12 mouse cellular contexts compared by ENCODE assay signal in genomic region chr4:139579466-139579865, GRCm38 (mm10). TPM values are rescaled to one million over a fixed set of nuclear protein-coding genes. Genes with fewer than 3 reads are reported as not detected.
DNase-seq lines count a peak whose midpoint lies in the region; ATAC-seq and TF ChIP-seq lines count a peak whose summit lies in the region.
"Had no signal": no experiment of that assay in that cellular context is flagged by ENCODE, and none has a peak within 500 bp of the region (broad histone marks: within the 10 kb centered on the region; RNA-seq: fewer than 3 reads in every experiment).

No protein-coding gene starts in this region.

- 16% methylated on average over 6 of the region's 6 CpGs for WGBS in spleen, adult 2 months
- 26% methylated on average over 6 of the region's 6 CpGs for WGBS in liver, embryonic 12.5 days (ENCODE audit: insufficient replicate concordance)

- no peaks in the 10 kb centered on the region for H3K36me3 ChIP-seq in spleen, adult 2 months (ENCODE audit: control insufficient read depth, insufficient read depth, low read length)
- no peaks in the 10 kb centered on the region for H3K36me3 ChIP-seq in liver, embryonic 12.5 days
- H3K36me3 ChIP-seq: hindbrain, embryonic 15.5 days had no signal

- H3K9me3 ChIP-seq in liver, embryonic 12.5 days (replicated peaks), result no peaks in the 10 kb centered on the region
- H3K9me3 ChIP-seq: hindbrain, embryonic 15.5 days had no signal

- peaks cover 19% of the 10 kb centered on the region for H3K4me1 ChIP-seq in spleen, adult 2 months (ENCODE audit: control insufficient read depth, insufficient read depth, insufficient read length)
- peaks cover 65% of the 10 kb centered on the region for H3K4me1 ChIP-seq in liver, embryonic 12.5 days

- intact Hi-C loops in left cerebral cortex, postnatal 25 days (cut with DNase I), result loop anchor here (2.0 kb wide), 1 partner anchor 17 kb away; no protein-coding TSS in a partner anchor

- no peak overlapping the region for H3K9ac ChIP-seq in liver, embryonic 12.5 days
- H3K9ac ChIP-seq: liver, embryonic 14.5 days had no signal

- TF ChIP-seq POLR2A in spleen, adult 2 months (IDR thresholded peaks at IDR 0.05; ENCODE audit: low read depth, low read length), result no peak

- TF ChIP-seq CTCF in spleen, adult 2 months (IDR thresholded peaks at IDR 0.05; ENCODE audit: extremely low read depth, insufficient read depth, insufficient read length, insufficient replicate concordance), result no peak

- 0 out of 2 replicates have a peak overlapping the region, but pooled peaks have one; percentile 11 for H3K4me2 ChIP-seq in liver, embryonic 12.5 days
- H3K4me2 ChIP-seq: hindbrain, embryonic 15.5 days had no signal

- no peak overlapping the region for H3K4me3 ChIP-seq in spleen, adult 2 months (ENCODE audit: extremely low read depth, insufficient read depth, insufficient read length)
- H3K4me3 ChIP-seq in liver, embryonic 12.5 days, result no peak overlapping the region
- H3K4me3 ChIP-seq: hindbrain, embryonic 15.5 days had no signal

- ATAC-seq in liver, embryonic 12.5 days, result no peak

- DNase-seq in heart, adult 11 months, result peak; percentile 92
- no peak for DNase-seq in heart, adult 8-10 months (ENCODE audit: low spot score)
- no peak for DNase-seq in spleen, adult 2 months (ENCODE audit: low read depth in 1 of 2, low spot score in 2 of 2)
- no peak for DNase-seq in spleen, postnatal 36 days (ENCODE audit: low spot score in 2 of 2)
- DNase-seq in left cerebral cortex, postnatal 25 days (ENCODE audit: low spot score in 2 of 2), result no peak
- DNase-seq in adrenal gland, postnatal 25 days, result no peak
- DNase-seq in ovary, postnatal 36 days (ENCODE audit: low spot score), result no peak
- DNase-seq: adrenal gland, postnatal 36 days; thymus, postnatal 4 days had no signal

- peak overlapping the region; percentile 54 for H3K27ac ChIP-seq in spleen, adult 2 months (ENCODE audit: insufficient read depth, low read length)
- peak overlapping the region; percentile 71; the same call in 1 of the 2 replicates for H3K27ac ChIP-seq in liver, embryonic 12.5 days
- H3K27ac ChIP-seq: liver, embryonic 14.5 days had no signal

- H3K27me3 ChIP-seq in spleen, adult 2 months (ENCODE audit: control insufficient read depth, insufficient read depth, low read length), result 0 out of 2 replicates have a peak, but pooled peaks cover 4% of the 10 kb centered on the region
- peaks cover 68% of the 10 kb centered on the region for H3K27me3 ChIP-seq in liver, embryonic 12.5 days (replicated peaks)
- H3K27me3 ChIP-seq: hindbrain, embryonic 15.5 days had no signal

RNA-seq across cellular contexts. Expression of gene Gm21969, which starts 23.5 kb away (rescaled TPM):
- not detected for total RNA-seq in heart, adult 8-10 months (2022)
- 0.01 TPM in 1 of 2 replicates, not detected in the other for polyA plus RNA-seq in spleen, adult 2 months (2012; rRNA removed)
- not detected in 2 replicates for polyA plus RNA-seq in liver, embryonic 12.5 days (2016; fragmentation: Nextera tagmentation; extraction: Ambion mirVana)
- not detected for total RNA-seq in left cerebral cortex, postnatal 25 days (2021)
- total RNA-seq in adrenal gland, postnatal 25 days (2021), result not detected in 2 replicates
- total RNA-seq: adrenal gland, postnatal 36 days had no signal
- polyA plus RNA-seq: hindbrain, embryonic 15.5 days; liver, embryonic 14.5 days had no signal

RNA-seq across cellular contexts. Expression of gene Aldh4a1, which starts 43.2 kb away (rescaled TPM):
- total RNA-seq in heart, adult 8-10 months (2022), result 100 to 1,000 TPM in 2 of 4 experiments, 10 to 100 TPM in 2; 96.8 to 104 (median 101) TPM
- 18.9 and 21.5 TPM in 2 replicates for polyA plus RNA-seq in spleen, adult 2 months (2012; rRNA removed)
- 49.4 and 52.0 TPM in 2 replicates for polyA plus RNA-seq in liver, embryonic 12.5 days (2016; fragmentation: Nextera tagmentation; extraction: Ambion mirVana)
- total RNA-seq in left cerebral cortex, postnatal 25 days (2021), result 10 to 100 TPM; 15.9 to 17.3 TPM
- 124 and 138 TPM in 2 replicates for total RNA-seq in adrenal gland, postnatal 25 days (2021)

RNA-seq across cellular contexts. Expression of gene Iffo2, which starts 49.1 kb away (rescaled TPM):
- 1 to 10 TPM; 3.5 to 4.4 (median 4.2) TPM for total RNA-seq in heart, adult 8-10 months (2022)
- polyA plus RNA-seq in spleen, adult 2 months (2012; rRNA removed), result 3.5 and 4.1 TPM in 2 replicates
- polyA plus RNA-seq in liver, embryonic 12.5 days (2016; fragmentation: Nextera tagmentation; extraction: Ambion mirVana), result 1.8 and 2.3 TPM in 2 replicates
- 10 to 100 TPM; 15.9 to 17.2 TPM for total RNA-seq in left cerebral cortex, postnatal 25 days (2021)
- total RNA-seq in adrenal gland, postnatal 25 days (2021), result 14.4 and 15.0 TPM in 2 replicates
